ENCODE assay signal across 10 mouse cellular contexts in genomic region chr9:78340324-78340723, GRCm38 (mm10). TPM values are rescaled to one million over a fixed set of nuclear protein-coding genes. Genes with fewer than 3 reads are reported as not detected.
DNase-seq lines count a peak whose midpoint lies in the region; ATAC-seq and TF ChIP-seq lines count a peak whose summit lies in the region.
"Not testable (repeated sequence)": the region's sequence is repeated elsewhere in the genome, so short reads cannot be mapped to it uniquely, and the experiment has no call there.
"Had no signal": no experiment of that assay in that cellular context is flagged by ENCODE, and none has a peak within 500 bp of the region (broad histone marks: within the 10 kb centered on the region; RNA-seq: fewer than 3 reads in every experiment).

No protein-coding gene starts in this region.

- H3K79me2 ChIP-seq in liver, adult 2 months (ENCODE audit: control insufficient read depth, insufficient read depth, low read length), result not testable (repeated sequence)

- H3K4me3 ChIP-seq in cortical plate, adult 2 months (ENCODE audit: insufficient read depth, low read length); liver, adult 2 months (ENCODE audit: insufficient read depth, low read depth, low read length): not testable (repeated sequence)

- DNase-seq in 416B (ENCODE audit: low read depth), result peak; percentile 30
- DNase-seq in adrenal gland, postnatal 10 days, result peak; percentile 59
- DNase-seq in gastrocnemius, postnatal 14 days, result peak; percentile 17
- DNase-seq in kidney, adult 9 months, result peak; percentile 36
- not testable (repeated sequence) for DNase-seq in liver, adult 2 months (ENCODE audit: extremely low read depth, low read depth, low spot score)
- DNase-seq in splenic B cell, adult 2 months (ENCODE audit: low read depth, low spot score), result peak; percentile 59

- H3K27ac ChIP-seq in cortical plate, adult 2 months (ENCODE audit: insufficient read depth, low read length); liver, adult 2 months (replicated peaks; ENCODE audit: insufficient read depth, low read depth, low read length): not testable (repeated sequence)

- not testable (repeated sequence) for H3K9ac ChIP-seq in liver, adult 2 months (ENCODE audit: low read depth, low read length)

- 32% methylated on average over 8 of the region's 8 CpGs for WGBS in liver, adult 2 months

- intact Hi-C loops in gastrocnemius, postnatal 14 days (cut with DNase I; ENCODE audit: low total_unique reads), result not testable (repeated sequence)

- TF ChIP-seq CTCF in cortical plate, adult 2 months (IDR thresholded peaks at IDR 0.05; ENCODE audit: extremely low read depth, insufficient read depth, low read length), result peak; percentile 36; the same call in 1 of the 2 replicates
- peak; percentile 75 for TF ChIP-seq CTCF in liver, adult 2 months (IDR thresholded peaks at IDR 0.05; ENCODE audit: low read depth, low read length)

- H3K4me1 ChIP-seq in cortical plate, adult 2 months (ENCODE audit: control insufficient read depth, insufficient read depth, low read length); liver, adult 2 months (ENCODE audit: control insufficient read depth, insufficient read depth, low read length): not testable (repeated sequence)

- TF ChIP-seq POLR2A in cortical plate, adult 2 months (IDR thresholded peaks at IDR 0.05; ENCODE audit: extremely low read depth, insufficient read depth, low read length); liver, adult 2 months (IDR thresholded peaks at IDR 0.05; ENCODE audit: extremely low read depth, insufficient read depth, low read length): not testable (repeated sequence)

- H3K27me3 ChIP-seq in liver, adult 2 months (ENCODE audit: control insufficient read depth, insufficient read depth, low read length); splenic B cell, adult 2 months (ENCODE audit: control insufficient read depth, insufficient read depth, low read length, poor library complexity, severe bottlenecking): not testable (repeated sequence)

- H3K36me3 ChIP-seq in liver, adult 2 months (ENCODE audit: control insufficient read depth, insufficient read depth, low read length); splenic B cell, adult 2 months (ENCODE audit: control insufficient read depth, insufficient read depth, low read length, poor library complexity, severe bottlenecking): not testable (repeated sequence)

- ATAC-seq in monocyte, adult 5-6 weeks (replicated peaks; ENCODE audit: insufficient number of reproducible peaks, low FRiP score, low TSS enrichment, poor library complexity, severe bottlenecking), result 0 out of 2 replicates have a peak, but pooled peaks have one; percentile 66

RNA-seq across cellular contexts. Expression of gene Omt2b, which starts 12.9 kb away (rescaled TPM):
- total RNA-seq in adrenal gland, postnatal 10 days (2021), result not detected
- polyA plus RNA-seq in cortical plate, adult 2 months (2012; rRNA removed), result not detected in 2 replicates
- not detected for total RNA-seq in gastrocnemius, postnatal 14 days (2021)
- total RNA-seq in liver, adult 2 months (2014; rRNA removed), result not detected in 2 replicates
- not detected in 2 replicates for polyA plus RNA-seq in liver, adult 2 months (2012; rRNA removed)
- total RNA-seq in monocyte, adult 5-6 weeks (2017), result not detected in 3 replicates
- total RNA-seq: layer of hippocampus, adult 8-10 months had no signal
- polyA plus RNA-seq: CD4-positive, CD25-positive, alpha-beta regulatory T cell, adult 4 months had no signal

RNA-seq across cellular contexts. Expression of gene Gsta2, which starts 15.3 kb away (rescaled TPM):
- total RNA-seq in adrenal gland, postnatal 10 days (2021), result 1 to 10 TPM; 1.8 to 7.9 TPM
- polyA plus RNA-seq in cortical plate, adult 2 months (2012; rRNA removed), result 0.28 and 0.44 TPM in 2 replicates
- total RNA-seq in gastrocnemius, postnatal 14 days (2021), result not detected
- 106 and 182 TPM in 2 replicates for total RNA-seq in liver, adult 2 months (2014; rRNA removed)
- 22.4 and 26.3 TPM in 2 replicates for polyA plus RNA-seq in liver, adult 2 months (2012; rRNA removed)
- total RNA-seq in monocyte, adult 5-6 weeks (2017), result 2.0 TPM in 1 of 3 replicates, not detected in the others
- polyA plus RNA-seq: CD4-positive, CD25-positive, alpha-beta regulatory T cell, adult 4 months had no signal

RNA-seq across cellular contexts. Expression of gene Omt2a, which starts 25.7 kb away (rescaled TPM):
- total RNA-seq in adrenal gland, postnatal 10 days (2021), result not detected
- polyA plus RNA-seq in cortical plate, adult 2 months (2012; rRNA removed), result not detected in 2 replicates
- not detected for total RNA-seq in gastrocnemius, postnatal 14 days (2021)
- total RNA-seq in liver, adult 2 months (2014; rRNA removed), result not detected in 2 replicates
- not detected in 2 replicates for polyA plus RNA-seq in liver, adult 2 months (2012; rRNA removed)
- not detected in 3 replicates for total RNA-seq in monocyte, adult 5-6 weeks (2017)
- total RNA-seq: layer of hippocampus, adult 8-10 months had no signal
- polyA plus RNA-seq: CD4-positive, CD25-positive, alpha-beta regulatory T cell, adult 4 months had no signal

RNA-seq across cellular contexts. Expression of gene Dppa5a, which starts 27.7 kb away (rescaled TPM):
- under 1 TPM in 1 of 2 experiments, not detected in 1; 0.51 TPM for total RNA-seq in adrenal gland, postnatal 10 days (2021)
- polyA plus RNA-seq in cortical plate, adult 2 months (2012; rRNA removed), result 0.26 TPM in 1 of 2 replicates, not detected in the other
- total RNA-seq in gastrocnemius, postnatal 14 days (2021), result not detected
- total RNA-seq in liver, adult 2 months (2014; rRNA removed), result not detected in 2 replicates
- polyA plus RNA-seq in liver, adult 2 months (2012; rRNA removed), result not detected in 2 replicates
- total RNA-seq in monocyte, adult 5-6 weeks (2017), result not detected in 3 replicates
- polyA plus RNA-seq: CD4-positive, CD25-positive, alpha-beta regulatory T cell, adult 4 months had no signal

RNA-seq across cellular contexts. Expression of gene Ooep, which starts 38.2 kb away (rescaled TPM):
- under 1 TPM in 1 of 2 experiments, not detected in 1; 0.18 TPM for total RNA-seq in adrenal gland, postnatal 10 days (2021)
- 0.06 and 0.08 TPM in 2 replicates for polyA plus RNA-seq in cortical plate, adult 2 months (2012; rRNA removed)
- total RNA-seq in gastrocnemius, postnatal 14 days (2021), result under 1 TPM in 1 of 2 experiments, not detected in 1; 0.11 TPM
- not detected in 2 replicates for total RNA-seq in liver, adult 2 months (2014; rRNA removed)
- not detected in 2 replicates for polyA plus RNA-seq in liver, adult 2 months (2012; rRNA removed)
- 0.87 TPM in 1 of 3 replicates, not detected in the others for total RNA-seq in monocyte, adult 5-6 weeks (2017)
- polyA plus RNA-seq: CD4-positive, CD25-positive, alpha-beta regulatory T cell, adult 4 months had no signal

Comparison
In these comparisons a context has a peak if more than half of its experiments do, and no peak if none do; other contexts are left out.
1. RNA of gene Gsta2, which starts 15.3 kb away (total RNA-seq): 106 to 182 TPM in liver, adult 2 months; 1.8 to 7.9 TPM in adrenal gland, postnatal 10 days, not detected in gastrocnemius, postnatal 14 days and 2.0 TPM in monocyte, adult 5-6 weeks; every median in the first group is over 10 times any median in the second.